Mouse (Mus musculus): ENCODE data around the gene Ypel1.
A peak's percentile ranks its signal among the peaks of the same experiment; 100 is the strongest.

Gene Ypel1

GRCm38 (mm10) chr16:17069511-17070443, at the start of gene Ypel1:
Gene Ypel1, plus strand, starts transcription at chr16:17069696.
- DNase-seq, result peak; percentile 91 to 92

DNA sequence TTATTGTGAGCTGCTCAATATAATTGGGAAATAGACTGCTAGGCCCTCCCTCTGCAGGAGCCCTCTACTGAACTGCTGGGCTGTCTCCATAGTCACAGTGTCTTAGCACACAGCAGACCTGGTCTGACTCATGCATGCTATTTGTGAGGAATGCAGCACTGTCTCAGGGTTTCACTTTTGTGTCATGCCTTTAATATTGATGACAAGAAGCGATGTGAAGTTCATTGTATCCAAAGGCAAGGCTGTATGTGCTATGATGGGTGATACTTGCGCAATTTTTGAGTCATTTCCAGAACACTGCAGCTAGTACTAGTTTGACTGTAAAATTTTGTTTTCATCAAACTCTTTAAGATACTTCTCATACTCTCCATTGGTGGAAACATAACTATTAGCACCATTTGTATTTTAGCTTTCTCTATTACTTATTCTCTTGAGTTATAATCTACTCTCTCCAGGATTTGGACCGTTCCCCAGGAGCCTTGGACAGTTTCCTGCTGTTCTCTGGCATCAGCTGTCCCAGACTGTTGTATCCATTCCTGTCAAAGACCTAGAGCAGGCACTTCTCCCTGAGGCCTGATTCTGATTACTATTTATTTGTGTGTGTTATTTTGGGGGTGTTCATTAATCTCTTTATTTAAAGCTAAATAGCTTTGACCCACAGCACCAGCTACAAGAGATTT, 44.9 kb upstream of the Ypel1 start:
- peak; percentile 23 to 52 for DNase-seq

- DNase-seq, result no peak
Observed at GRCm38 (mm10) chr16:17029971-17030695, 39.4 kb upstream of the Ypel1 start.

- no peak for DNase-seq
Observed at GRCm38 (mm10) chr16:17033754-17034153, 35.7 kb upstream of the Ypel1 start.

GRCm38 (mm10) chr16:17040716-17041115, 28.8 kb upstream of the Ypel1 start:
- no peak for DNase-seq

- no peak for DNase-seq
Observed at GRCm38 (mm10) chr16:17041417-17041816, 28.1 kb upstream of the Ypel1 start.

GRCm38 (mm10) chr16:17044320-17044719, 25.2 kb upstream of the Ypel1 start:
- no peak for DNase-seq

DNA sequence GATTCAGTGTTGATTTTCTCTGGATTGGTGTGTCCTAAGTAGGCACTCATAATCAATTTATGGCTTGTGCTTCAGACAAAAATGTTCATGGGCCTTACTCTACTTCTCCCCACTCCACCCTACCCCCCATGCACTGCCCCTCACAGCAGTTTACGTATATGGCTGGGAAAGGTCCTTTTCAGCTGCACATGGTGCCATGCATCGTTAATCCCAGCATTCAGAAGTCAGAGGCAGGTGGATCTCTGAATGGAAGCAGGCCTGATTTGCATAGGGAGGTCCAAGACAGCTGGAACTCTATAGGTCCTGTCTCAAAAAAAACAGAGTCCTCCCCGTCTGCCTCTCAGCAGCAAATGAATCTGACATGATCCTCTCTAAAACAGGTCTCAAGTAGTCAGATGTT, 24.2 kb upstream of the Ypel1 start:
- DNase-seq, result no peak

GRCm38 (mm10) chr16:17049886-17050285, 19.6 kb upstream of the Ypel1 start:
- DNase-seq, result no peak

GRCm38 (mm10) chr16:17052087-17052486, 17.4 kb upstream of the Ypel1 start:
- no peak for DNase-seq

DNA sequence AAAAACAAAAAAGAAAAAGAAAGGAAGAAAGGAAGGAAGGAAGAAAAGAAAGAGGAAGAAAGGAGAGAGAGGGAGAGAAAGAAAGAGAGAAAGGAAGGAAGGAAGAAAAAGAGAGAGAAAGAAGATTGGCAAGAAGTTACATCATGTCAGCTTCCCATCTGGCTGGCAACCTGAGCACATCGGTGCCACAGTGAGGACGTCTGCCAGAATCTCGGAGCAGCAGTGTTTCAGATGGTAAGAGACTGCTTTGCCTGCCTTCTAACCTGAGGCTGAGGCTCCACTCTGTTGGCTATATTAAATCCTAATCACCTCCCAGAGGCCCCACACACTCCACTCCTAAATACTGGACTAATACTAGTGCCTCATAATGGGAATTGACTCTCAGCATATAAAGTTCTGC, 15.6 kb upstream of the Ypel1 start:
- DNase-seq, result no peak

DNA sequence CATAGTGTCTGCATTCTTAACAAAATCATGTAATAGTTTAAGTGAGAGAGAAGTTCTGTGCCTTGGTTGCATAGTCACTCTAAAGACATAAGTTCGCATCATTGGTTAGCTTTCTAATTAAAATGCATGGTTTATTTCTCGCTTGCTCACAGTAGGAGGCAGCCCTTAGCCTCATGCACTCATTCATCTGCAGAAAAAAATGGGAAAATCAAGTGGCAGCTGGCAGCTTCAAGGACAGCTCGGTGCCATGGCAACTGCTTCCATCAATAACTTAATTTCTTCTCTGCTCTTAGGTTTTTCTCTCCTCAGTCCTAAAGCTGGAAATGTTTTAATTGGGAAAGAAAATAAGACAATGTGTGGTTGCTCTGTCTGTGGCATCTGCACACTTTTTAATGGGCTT, 13.9 kb upstream of the Ypel1 start:
- no peak for DNase-seq

DNA sequence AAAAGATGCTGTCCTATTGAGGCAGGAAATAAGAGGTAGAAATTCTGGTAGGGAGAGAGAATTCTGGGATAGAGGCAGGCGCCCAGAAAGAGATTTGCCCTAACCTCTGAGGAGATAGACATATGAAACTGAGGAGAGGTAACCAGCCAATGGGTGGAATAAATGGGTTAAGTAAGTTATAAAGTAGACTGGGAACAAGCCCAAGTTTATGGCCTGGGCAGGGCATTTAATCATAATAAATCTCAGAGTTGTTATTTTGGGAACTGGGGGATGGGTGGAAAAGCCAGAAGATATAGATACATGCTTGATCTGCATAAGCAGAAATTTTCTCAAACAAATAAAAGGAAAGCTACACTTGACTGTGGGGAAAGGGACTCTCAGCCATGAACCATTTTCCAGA, 7.2 kb upstream of the Ypel1 start:
- no peak for DNase-seq

GRCm38 (mm10) chr16:17067552-17067951, 1.9 kb upstream of the Ypel1 start:
- no peak for DNase-seq

DNA sequence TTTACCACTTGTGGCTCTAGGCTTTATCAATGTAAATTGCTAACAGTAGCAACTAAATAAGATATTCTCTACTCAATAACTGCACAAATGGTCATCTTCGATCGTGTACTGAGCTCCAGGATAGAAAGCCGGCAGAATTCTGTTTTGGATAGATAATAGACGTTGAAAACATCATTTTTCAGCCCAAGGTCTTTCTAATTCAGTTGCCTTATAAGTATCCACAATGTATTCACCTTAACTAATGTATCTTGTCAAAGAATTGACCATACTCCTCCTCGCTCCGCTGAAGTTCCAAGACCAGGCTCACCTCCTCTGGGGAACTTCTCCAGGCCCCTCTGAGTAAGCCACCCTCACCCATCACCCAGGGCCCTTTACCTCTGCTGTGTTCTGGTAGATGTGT, 1.2 kb downstream of the Ypel1 start:
- no peak for DNase-seq

DNA sequence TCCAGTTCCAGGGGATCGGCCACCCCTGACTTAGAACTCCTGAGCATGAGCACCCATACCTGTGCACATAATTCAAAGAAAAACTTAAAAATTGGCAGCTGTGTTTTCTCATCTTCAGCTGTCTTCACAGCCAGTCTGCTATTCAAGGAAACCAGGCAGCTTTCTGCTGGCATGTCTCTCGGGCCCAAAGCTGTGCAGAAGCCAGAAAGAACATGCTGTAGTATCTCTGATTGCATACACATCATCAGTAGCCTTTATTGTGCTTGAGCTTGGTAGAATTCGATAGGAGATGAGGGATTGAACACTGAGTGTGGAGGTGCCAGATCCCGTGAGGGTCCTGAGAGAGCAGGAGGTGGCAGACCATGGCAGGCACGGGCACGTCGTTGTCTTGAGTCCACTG, 3.5 kb downstream of the Ypel1 start:
- DNase-seq, result no peak

DNA sequence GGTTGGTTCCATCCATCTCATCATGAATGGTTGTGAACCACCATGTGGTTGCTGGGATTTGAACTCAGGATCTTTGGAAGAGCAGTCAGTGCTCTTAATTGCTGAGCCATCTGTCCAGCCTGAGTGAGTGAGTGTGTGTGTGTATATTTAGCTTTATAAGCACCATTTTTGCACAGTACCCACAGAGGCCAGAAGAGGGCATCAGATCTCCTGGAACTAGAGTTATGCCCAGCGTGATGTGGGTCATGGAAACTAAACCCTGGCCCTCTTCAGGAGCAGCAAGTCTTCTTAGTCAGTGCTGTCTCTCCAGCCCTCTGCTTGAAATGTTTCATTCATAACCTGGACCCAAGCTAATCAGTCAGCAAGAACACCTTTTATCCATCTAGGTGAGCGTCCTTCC, 6.8 kb downstream of the Ypel1 start:
- DNase-seq, result no peak

DNA sequence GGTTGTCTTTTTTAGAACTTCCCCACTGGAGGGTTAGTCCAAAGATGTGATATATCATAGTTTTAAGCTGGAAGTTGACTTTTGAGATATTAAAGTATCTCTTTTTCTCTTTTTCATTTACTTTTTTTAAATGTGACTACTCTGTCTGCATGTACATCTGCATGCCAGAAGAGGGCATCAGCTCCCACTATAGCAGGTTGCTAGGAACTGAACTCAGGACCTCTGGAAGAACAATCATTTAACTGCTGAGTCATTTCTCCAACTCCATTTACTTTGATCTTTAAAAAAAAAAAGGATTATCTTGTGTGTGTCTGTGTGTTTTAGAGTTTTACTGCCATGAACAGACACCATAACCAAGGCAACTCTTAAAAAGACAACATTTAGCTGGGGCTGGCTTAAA, 7.4 kb downstream of the Ypel1 start:
- no peak for DNase-seq

GRCm38 (mm10) chr16:17078101-17078500, 8.6 kb downstream of the Ypel1 start:
- DNase-seq, result peak; percentile 69 to 90

DNA sequence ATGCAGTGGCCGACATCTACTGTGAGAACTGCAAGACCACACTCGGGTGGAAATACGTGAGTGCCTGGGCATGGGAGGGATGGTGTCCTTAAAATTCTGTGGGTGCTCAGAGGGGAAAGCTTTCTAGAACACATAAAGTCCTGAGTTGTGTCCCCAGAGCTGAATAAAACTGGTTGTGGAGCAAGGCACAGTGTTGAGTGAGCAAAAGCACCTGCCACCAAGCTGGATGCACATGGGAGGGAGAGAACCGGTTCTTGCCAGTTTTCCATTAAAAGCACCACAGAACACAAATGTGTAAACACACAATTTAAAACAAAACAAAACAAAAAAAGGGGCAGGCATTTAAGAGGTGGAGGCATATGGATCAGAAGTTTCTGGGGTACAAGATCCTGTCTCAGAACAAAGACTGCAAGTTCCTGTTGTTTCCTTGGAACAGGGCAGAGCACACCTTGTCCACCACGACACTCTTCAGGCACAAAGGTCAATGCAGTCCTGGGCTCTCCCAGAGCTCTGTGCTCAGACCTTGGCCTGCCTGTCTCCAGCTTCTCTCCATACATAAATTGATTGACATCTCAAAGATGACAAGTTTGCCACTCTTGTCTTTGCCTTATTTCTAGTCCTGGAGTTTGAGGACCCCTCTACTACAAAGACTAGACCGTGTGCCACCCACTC, 12.8 kb downstream of the Ypel1 start:
- DNase-seq, result peak; percentile 51 to 75

DNA sequence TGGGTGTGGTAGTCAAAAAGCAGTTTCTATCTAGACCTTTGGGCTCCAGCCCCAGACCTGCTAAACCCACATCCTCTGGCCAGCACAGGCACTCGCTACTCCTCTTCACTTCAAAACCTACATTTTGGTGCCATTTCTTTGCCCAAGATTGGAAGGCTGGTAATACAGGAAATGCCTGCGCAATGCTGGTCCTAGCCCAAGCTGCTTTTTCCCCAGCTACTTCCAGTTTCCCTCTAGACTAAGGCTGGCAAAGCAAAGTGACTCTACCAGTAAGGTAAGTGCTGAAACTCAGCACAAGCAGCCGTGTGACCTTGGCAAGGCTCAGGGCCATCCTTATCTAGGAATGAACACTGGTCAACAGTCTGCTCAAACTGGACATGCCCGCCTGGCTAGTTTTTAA, 16.1 kb downstream of the Ypel1 start:
- peak in 1 of 2 experiments; percentile 37 for DNase-seq

DNA sequence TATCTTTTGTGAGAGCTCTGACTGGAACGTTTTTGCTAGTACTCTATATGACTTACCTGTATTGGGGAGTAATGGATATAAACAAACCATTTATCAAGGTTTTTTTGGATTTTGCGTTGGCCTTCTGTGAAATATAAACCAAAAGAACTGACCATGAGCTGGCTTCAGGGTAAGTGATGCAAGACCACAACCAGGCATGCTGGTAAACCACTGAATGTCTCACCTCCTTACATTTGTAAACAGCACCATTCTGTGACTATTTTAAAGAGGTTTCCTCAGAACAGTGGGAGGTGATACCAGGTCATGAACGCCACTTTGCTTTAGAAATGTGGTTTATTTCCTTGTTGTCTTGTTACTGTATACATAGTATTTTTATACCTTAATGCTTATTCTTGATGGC, 16.7 kb downstream of the Ypel1 start:
- DNase-seq, result no peak

GRCm38 (mm10) chr16:17086669-17087193, 17.2 kb downstream of the Ypel1 start:
- no peak for DNase-seq
